Mouse (Mus musculus): ENCODE results near the gene Ankef1. TPM values are rescaled to one million over a fixed set of nuclear protein-coding genes. Genes with fewer than 3 reads are reported as not detected.

Gene Ankef1
- total RNA-seq, 2 experiments from 2014 or later: 2.5 TPM; not detected in 1

DNA sequence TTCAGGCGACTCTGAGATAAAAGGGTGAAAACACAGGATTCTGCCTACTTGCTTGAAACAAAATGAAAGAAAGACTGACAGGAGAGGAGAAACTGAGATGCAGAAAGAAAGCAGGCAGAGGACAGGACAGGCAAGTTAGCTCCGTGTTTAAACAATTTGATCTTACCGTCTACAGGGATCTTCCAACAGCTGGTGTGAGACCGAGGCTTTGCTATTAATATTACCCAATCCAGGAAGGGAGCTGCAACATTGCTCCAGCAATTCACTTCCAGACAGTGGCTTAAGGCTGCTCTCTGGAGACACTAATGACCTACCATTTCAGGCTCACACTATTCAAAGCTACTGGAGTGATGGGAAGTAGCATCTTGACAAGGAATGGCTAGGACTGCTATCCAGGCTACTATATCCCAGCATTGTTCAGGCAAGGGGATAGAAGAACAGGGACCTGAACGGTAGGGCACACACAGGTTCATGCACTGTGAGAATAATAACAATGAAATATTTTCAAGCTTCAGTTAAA lies 99.0 kb downstream of the Ankef1 start:
- no peak for DNase-seq

DNA sequence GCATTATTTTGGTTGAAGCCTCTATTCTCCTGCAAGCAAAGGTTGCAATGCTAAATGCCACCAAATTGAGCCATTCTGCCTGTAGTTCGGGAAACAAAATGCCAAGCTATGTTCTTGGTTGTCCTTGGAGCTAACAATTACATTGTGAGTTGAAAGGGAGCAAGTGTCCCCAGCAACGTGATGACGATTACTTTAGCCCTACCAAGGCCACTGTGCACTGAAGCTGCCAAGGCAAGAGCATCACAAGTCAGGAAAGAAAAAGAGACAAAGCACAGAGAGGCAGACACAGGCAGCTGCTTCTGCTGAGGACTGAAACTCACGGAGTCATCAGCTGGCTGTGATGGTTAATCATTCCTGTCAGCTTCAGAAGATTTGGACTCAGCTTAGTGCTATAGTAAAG lies 99.5 kb downstream of the Ankef1 start:
- DNase-seq: no peak

Other genes starting within 250 kb of the Ankef1 start
- not detected for gene Pak7, start 113.9 kb upstream of the Ankef1 start, total RNA-seq (2021)
- gene Snap25, start 211.5 kb downstream of the Ankef1 start, total RNA-seq (2021): under 1 TPM in 1 of 2 experiments, not detected in 1; 0.16 TPM